Mouse (Mus musculus) monocyte, adult 5-6 weeks (primary cell): ENCODE measurements around the gene Lmod1. TPM values are rescaled to one million over a fixed set of nuclear protein-coding genes. Genes with fewer than 3 reads are reported as not detected.

Experiments
- ATAC-seq: fragments of 153-309, 156-312 bp; replicated peaks from 2 replicates; pipeline ENCODE4 v1.8.0; 2017; ENCODE audit warnings: mild to moderate bottlenecking; ENCODE audit not compliant: low TSS enrichment, insufficient number of reproducible peaks, severe bottlenecking, poor library complexity, low FRiP score
- total RNA-seq: library from RNA; stranded (forward); fragments of 200-1000, 200-491, 200-594 nt; gene quantifications from 3 replicates; pipeline ENCODE4 v1.2.3, GENCODE M21; 2017

Gene Lmod1
- not detected in 3 replicates for total RNA-seq

GRCm38 (mm10) chr1:135324571-135324970 is at the start of gene Lmod1:
Lmod1 (plus strand) TSS chr1:135324807.
- ATAC-seq, result no peak

GRCm38 (mm10) chr1:135280646-135281045 is 44.0 kb upstream of the Lmod1 start:
- no peak for ATAC-seq

- no peak for ATAC-seq
Observed at GRCm38 (mm10) chr1:135281841-135282240, 42.8 kb upstream of the Lmod1 start.

- peak; percentile 90 for ATAC-seq
Observed at GRCm38 (mm10) chr1:135282536-135283286, 41.9 kb upstream of the Lmod1 start.

GRCm38 (mm10) chr1:135283287-135283825 is 41.3 kb upstream of the Lmod1 start:
- no peak for ATAC-seq

GRCm38 (mm10) chr1:135283826-135284291 is 40.7 kb upstream of the Lmod1 start, which contains the start of gene Rnpep:
Rnpep (minus strand) TSS chr1:135284084.
- ATAC-seq, result 0 out of 2 replicates have a peak, but pooled peaks have one; percentile 24

GRCm38 (mm10) chr1:135286311-135286710 is 38.3 kb upstream of the Lmod1 start:
- no peak for ATAC-seq

- no peak for ATAC-seq
Observed at GRCm38 (mm10) chr1:135290908-135291307, 33.7 kb upstream of the Lmod1 start.

GRCm38 (mm10) chr1:135311356-135311755 is 13.3 kb upstream of the Lmod1 start:
- no peak for ATAC-seq

GRCm38 (mm10) chr1:135312201-135312600 is 12.4 kb upstream of the Lmod1 start:
- no peak for ATAC-seq

- peak; percentile 100 for ATAC-seq
Observed at GRCm38 (mm10) chr1:135313284-135314031, 11.1 kb upstream of the Lmod1 start, which contains the start of gene Timm17a. Timm17a (minus strand) TSS chr1:135313778.

- no peak for ATAC-seq
Observed at GRCm38 (mm10) chr1:135323367-135323901, 1.2 kb upstream of the Lmod1 start.

GRCm38 (mm10) chr1:135325934-135326333 is 1.3 kb downstream of the Lmod1 start:
- no peak for ATAC-seq

- ATAC-seq, result no peak
Observed at GRCm38 (mm10) chr1:135328368-135328767, 3.8 kb downstream of the Lmod1 start.

- ATAC-seq, result no peak
Observed at GRCm38 (mm10) chr1:135330578-135330977, 6.0 kb downstream of the Lmod1 start.

GRCm38 (mm10) chr1:135341947-135342346 is 17.3 kb downstream of the Lmod1 start:
- no peak for ATAC-seq

GRCm38 (mm10) chr1:135344026-135344425 is 19.4 kb downstream of the Lmod1 start:
- ATAC-seq, result no peak

GRCm38 (mm10) chr1:135346891-135347290 is 22.3 kb downstream of the Lmod1 start:
- ATAC-seq, result no peak

GRCm38 (mm10) chr1:135347498-135348169 is 23.0 kb downstream of the Lmod1 start:
- ATAC-seq, result no peak
